Comparison of ENCODE assay signal across 28 mouse cellular contexts in genomic region chr7:68844606-68845005, GRCm38 (mm10).
DNase-seq lines count a peak whose midpoint lies in the region; ATAC-seq and TF ChIP-seq lines count a peak whose summit lies in the region.
"Had no signal": no experiment of that assay in that cellular context is flagged by ENCODE, and none has a peak within 500 bp of the region (broad histone marks: within the 10 kb centered on the region; RNA-seq: fewer than 3 reads in every experiment).

No protein-coding gene starts in this region.

- H3K4me1 ChIP-seq in heart, embryonic 14.5 days (ENCODE audit: control insufficient read depth in 2 of 2, insufficient read depth in 2 of 2, low read length in 2 of 2), result peaks cover 4 to 14% of the 10 kb centered on the region in 2 experiments
- no peaks in the 10 kb centered on the region for H3K4me1 ChIP-seq in kidney, postnatal 0 days (replicated peaks; ENCODE audit: insufficient read depth, low read length)
- H3K4me1 ChIP-seq in kidney, embryonic 15.5 days, result peaks cover 7% of the 10 kb centered on the region; the same call in 1 of the 2 replicates
- H3K4me1 ChIP-seq in intestine, embryonic 15.5 days (replicated peaks), result 0 out of 2 replicates have a peak, but pooled peaks cover 2% of the 10 kb centered on the region
- H3K4me1 ChIP-seq in stomach, embryonic 16.5 days (ENCODE audit: control insufficient read depth, insufficient read depth, low read length), result peaks cover 3% of the 10 kb centered on the region; the same call in 1 of the 2 replicates
- H3K4me1 ChIP-seq: liver, embryonic 15.5 days; midbrain, embryonic 13.5 days; neural tube, embryonic 13.5 days had no signal

- H3K9me3 ChIP-seq in heart, embryonic 14.5 days (ENCODE audit: control insufficient read depth, low read length), result no peaks in the 10 kb centered on the region
- no peaks in the 10 kb centered on the region for H3K9me3 ChIP-seq in kidney, postnatal 0 days (replicated peaks; ENCODE audit: low read length)
- H3K9me3 ChIP-seq in kidney, embryonic 15.5 days (replicated peaks), result no peaks in the 10 kb centered on the region
- no peaks in the 10 kb centered on the region for H3K9me3 ChIP-seq in intestine, embryonic 15.5 days
- no peaks in the 10 kb centered on the region for H3K9me3 ChIP-seq in stomach, embryonic 16.5 days (replicated peaks; ENCODE audit: control insufficient read depth, low read length)
- H3K9me3 ChIP-seq: limb, embryonic 12.5 days; liver, embryonic 15.5 days; lung, embryonic 15.5 days; midbrain, embryonic 13.5 days; neural tube, embryonic 13.5 days had no signal

- no peak for ATAC-seq in heart, embryonic 14.5 days (ENCODE audit: insufficient number of reproducible peaks, insufficient read depth, low FRiP score, low read depth)
- no peak for ATAC-seq in kidney, postnatal 0 days (replicated peaks; ENCODE audit: low FRiP score, low read depth)
- ATAC-seq in kidney, embryonic 15.5 days (replicated peaks; ENCODE audit: low FRiP score), result no peak
- no peak for ATAC-seq in intestine, embryonic 15.5 days
- no peak for ATAC-seq in stomach, embryonic 16.5 days (ENCODE audit: insufficient read depth, low FRiP score)
- ATAC-seq: activated CD4-positive, CD25-positive, alpha-beta regulatory T cell, adult 4 months; forebrain, embryonic 16.5 days; hindbrain, embryonic 16.5 days; midbrain, embryonic 13.5 days had no signal

- intact Hi-C loops in heart, postnatal 14 days (cut with DNase I), result no loop called here

- H3K27me3 ChIP-seq in heart, embryonic 14.5 days (ENCODE audit: control insufficient read depth, insufficient read depth, low read length), result no peaks in the 10 kb centered on the region
- no peaks in the 10 kb centered on the region for H3K27me3 ChIP-seq in kidney, postnatal 0 days (ENCODE audit: insufficient read depth, low read length)
- H3K27me3 ChIP-seq in kidney, embryonic 15.5 days, result no peaks in the 10 kb centered on the region
- H3K27me3 ChIP-seq in intestine, embryonic 15.5 days (replicated peaks), result no peaks in the 10 kb centered on the region
- H3K27me3 ChIP-seq in stomach, embryonic 16.5 days (ENCODE audit: control insufficient read depth, insufficient read depth, low read length), result no peaks in the 10 kb centered on the region
- H3K27me3 ChIP-seq: CH12.LX; limb, embryonic 12.5 days; liver, embryonic 15.5 days; lung, embryonic 15.5 days; midbrain, embryonic 13.5 days; neural tube, embryonic 13.5 days had no signal

- DNase-seq in heart, postnatal 14 days, result no peak
- peak; percentile 44 for DNase-seq in kidney, postnatal 0 days (ENCODE audit: low spot score)
- DNase-seq in frontal cortex, postnatal 25 days (ENCODE audit: low spot score in 2 of 2), result no peak
- DNase-seq: adrenal gland, adult 2 months; adrenal gland, postnatal 36 days; cerebellum, adult 2 months; cerebellum, postnatal 14 days; gastrocnemius, postnatal 14 days; kidney, adult 11 months; kidney, postnatal 36 days; right cerebral cortex, postnatal 4 days had no signal

- 14% methylated on average over 7 of the region's 7 CpGs for WGBS in heart, embryonic 14.5 days
- WGBS in kidney, postnatal 0 days, result 35% methylated on average over 7 of the region's 7 CpGs
- 37% methylated on average over 7 of the region's 7 CpGs for WGBS in kidney, embryonic 15.5 days
- WGBS in intestine, embryonic 15.5 days, result 31% methylated on average over 7 of the region's 7 CpGs
- 16% methylated on average over 7 of the region's 7 CpGs for whole genome bisulfite sequencing in stomach, embryonic 16.5 days

- H3K36me3 ChIP-seq in heart, embryonic 14.5 days (ENCODE audit: control insufficient read depth, insufficient read depth, low read length), result no peaks in the 10 kb centered on the region
- H3K36me3 ChIP-seq in kidney, postnatal 0 days (ENCODE audit: insufficient read depth, low read length), result no peaks in the 10 kb centered on the region
- no peaks in the 10 kb centered on the region for H3K36me3 ChIP-seq in kidney, embryonic 15.5 days
- no peaks in the 10 kb centered on the region for H3K36me3 ChIP-seq in intestine, embryonic 15.5 days
- H3K36me3 ChIP-seq in stomach, embryonic 16.5 days (ENCODE audit: control insufficient read depth, insufficient read depth, low read length), result no peaks in the 10 kb centered on the region
- H3K36me3 ChIP-seq: limb, embryonic 12.5 days; liver, embryonic 15.5 days; lung, embryonic 15.5 days; midbrain, embryonic 13.5 days; neural tube, embryonic 13.5 days had no signal

- no peak overlapping the region for H3K9ac ChIP-seq in heart, embryonic 14.5 days (ENCODE audit: low read length)
- no peak overlapping the region for H3K9ac ChIP-seq in kidney, postnatal 0 days (ENCODE audit: low read depth, low read length)
- no peak overlapping the region for H3K9ac ChIP-seq in kidney, embryonic 15.5 days
- no peak overlapping the region for H3K9ac ChIP-seq in intestine, embryonic 15.5 days
- H3K9ac ChIP-seq in stomach, embryonic 16.5 days (ENCODE audit: low read length), result no peak overlapping the region
- H3K9ac ChIP-seq: limb, embryonic 12.5 days; liver, embryonic 15.5 days; lung, embryonic 15.5 days; midbrain, embryonic 13.5 days; neural tube, embryonic 13.5 days had no signal

- peak overlapping the region; percentile 39 for H3K4me2 ChIP-seq in heart, embryonic 14.5 days (ENCODE audit: low read length)
- no peak overlapping the region for H3K4me2 ChIP-seq in kidney, postnatal 0 days (ENCODE audit: low read length)
- no peak overlapping the region for H3K4me2 ChIP-seq in kidney, embryonic 15.5 days
- H3K4me2 ChIP-seq in intestine, embryonic 15.5 days (replicated peaks), result 0 out of 2 replicates have a peak overlapping the region, but pooled peaks have one; percentile 1
- 0 out of 2 replicates have a peak overlapping the region, but pooled peaks have one; percentile 12 for H3K4me2 ChIP-seq in stomach, embryonic 16.5 days (ENCODE audit: low read depth, low read length)
- H3K4me2 ChIP-seq: limb, embryonic 12.5 days; liver, embryonic 15.5 days; lung, embryonic 15.5 days; midbrain, embryonic 13.5 days; neural tube, embryonic 13.5 days had no signal

- no peak overlapping the region for H3K4me3 ChIP-seq in heart, embryonic 14.5 days (ENCODE audit: control insufficient read depth in 1 of 2, insufficient read depth in 1 of 2, low read depth in 1 of 2, low read length in 2 of 2)
- H3K4me3 ChIP-seq in kidney, postnatal 0 days (replicated peaks; ENCODE audit: low read depth, low read length), result no peak overlapping the region
- H3K4me3 ChIP-seq in kidney, embryonic 15.5 days (replicated peaks), result no peak overlapping the region
- no peak overlapping the region for H3K4me3 ChIP-seq in intestine, embryonic 15.5 days (replicated peaks)
- no peak overlapping the region for H3K4me3 ChIP-seq in stomach, embryonic 16.5 days (replicated peaks; ENCODE audit: low read length)
- H3K4me3 ChIP-seq: erythroblast, embryonic 14.5 days; layer of hippocampus, adult 2 months; left cerebral cortex, adult 2 months; limb, embryonic 12.5 days; liver, embryonic 15.5 days; lung, embryonic 15.5 days; midbrain, embryonic 13.5 days; neural tube, embryonic 13.5 days had no signal

- TF ChIP-seq CTCF in kidney, postnatal 0 days (IDR thresholded peaks at IDR 0.05; ENCODE audit: low read depth), result no peak

- peak overlapping the region; percentile 15 to 49; a peak in 3 of 4 replicates for H3K27ac ChIP-seq in heart, embryonic 14.5 days (replicated peaks in 1 of 2; ENCODE audit: control insufficient read depth in 1 of 2, insufficient read depth in 1 of 2, low read depth in 2 of 2, low read length in 2 of 2)
- no peak overlapping the region for H3K27ac ChIP-seq in kidney, postnatal 0 days
- no peak overlapping the region for H3K27ac ChIP-seq in kidney, embryonic 15.5 days
- H3K27ac ChIP-seq in intestine, embryonic 15.5 days, result no peak overlapping the region
- peak overlapping the region; percentile 27; the same call in 1 of the 2 replicates for H3K27ac ChIP-seq in stomach, embryonic 16.5 days (ENCODE audit: low read length)
- H3K27ac ChIP-seq: layer of hippocampus, adult 2 months; left cerebral cortex, adult 2 months; limb, embryonic 12.5 days; liver, embryonic 15.5 days; lung, embryonic 15.5 days; macrophage; midbrain, embryonic 13.5 days; neural tube, embryonic 13.5 days had no signal

Comparison
In these comparisons a context has a peak if more than half of its experiments do, and no peak if none do; other contexts are left out.
1. H3K27ac ChIP-seq: peak in heart, embryonic 14.5 days (2 of 2) and stomach, embryonic 16.5 days (single experiment); none in kidney, postnatal 0 days (single experiment), kidney, embryonic 15.5 days (single experiment) and intestine, embryonic 15.5 days (single experiment).
2. H3K4me2 ChIP-seq: peak in heart, embryonic 14.5 days (single experiment), intestine, embryonic 15.5 days (single experiment) and stomach, embryonic 16.5 days (single experiment); none in kidney, postnatal 0 days (single experiment) and kidney, embryonic 15.5 days (single experiment).